Mouse (Mus musculus): ENCODE results near the gene H2afy. TPM values are rescaled to one million over a fixed set of nuclear protein-coding genes. Genes with fewer than 3 reads are reported as not detected.

H2afy gene
- total RNA-seq (2021), result 100 to 1,000 TPM; 121 to 122 TPM
- long read RNA-seq, experiment 1, transcript H2afy-201 (9 exons, 2,046 nt), result minor isoform, 5 of 123 reads
- long read RNA-seq, experiment 1, transcript H2afy-202 (9 exons, 1,933 nt), result major isoform, 29 of 123 reads
- long read RNA-seq, experiment 1, partial matches to known transcripts, result 1 of 123 reads
- long read RNA-seq, experiment 1, other reads (novel, unspliced or antisense), result 85 of 123 reads
- long read RNA-seq, experiment 2, full-length matches to known transcripts, result 91 of 258 reads
- long read RNA-seq, experiment 2, partial matches to known transcripts, result 5 of 258 reads
- long read RNA-seq, experiment 2, other reads (novel, unspliced or antisense), result 162 of 258 reads

GRCm38 (mm10) chr13:56136200-56136599 lies at the start of gene H2afy:
TSS of gene H2afy (minus strand) at chr13:56136361.
- no peak for DNase-seq (ENCODE audit: low spot score in 2 of 2)

GRCm38 (mm10) chr13:56183687-56184086 lies 47.5 kb upstream of the H2afy start:
- no peak for DNase-seq (ENCODE audit: low spot score in 2 of 2)

DNA sequence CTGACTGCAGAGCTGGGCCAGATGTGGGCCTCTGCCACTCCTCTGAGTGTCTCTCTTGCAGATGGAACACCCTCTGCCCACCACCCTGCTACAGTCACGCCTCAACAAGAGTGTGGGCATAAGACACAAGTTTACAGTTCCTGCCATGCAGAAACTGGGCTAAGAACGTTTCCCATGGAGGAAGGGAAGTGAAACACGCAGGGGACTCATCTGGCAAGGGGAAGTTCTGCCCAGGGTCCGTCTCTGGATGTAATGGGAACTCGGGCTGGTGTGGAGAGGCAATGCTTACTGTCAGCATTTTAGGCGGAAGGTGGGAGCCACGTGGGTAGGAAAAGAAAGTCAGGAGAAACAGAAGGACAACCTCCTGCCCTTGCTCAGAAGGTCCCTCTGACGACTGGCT lies 45.3 kb upstream of the H2afy start:
- no peak for DNase-seq (ENCODE audit: low spot score in 2 of 2)

DNA sequence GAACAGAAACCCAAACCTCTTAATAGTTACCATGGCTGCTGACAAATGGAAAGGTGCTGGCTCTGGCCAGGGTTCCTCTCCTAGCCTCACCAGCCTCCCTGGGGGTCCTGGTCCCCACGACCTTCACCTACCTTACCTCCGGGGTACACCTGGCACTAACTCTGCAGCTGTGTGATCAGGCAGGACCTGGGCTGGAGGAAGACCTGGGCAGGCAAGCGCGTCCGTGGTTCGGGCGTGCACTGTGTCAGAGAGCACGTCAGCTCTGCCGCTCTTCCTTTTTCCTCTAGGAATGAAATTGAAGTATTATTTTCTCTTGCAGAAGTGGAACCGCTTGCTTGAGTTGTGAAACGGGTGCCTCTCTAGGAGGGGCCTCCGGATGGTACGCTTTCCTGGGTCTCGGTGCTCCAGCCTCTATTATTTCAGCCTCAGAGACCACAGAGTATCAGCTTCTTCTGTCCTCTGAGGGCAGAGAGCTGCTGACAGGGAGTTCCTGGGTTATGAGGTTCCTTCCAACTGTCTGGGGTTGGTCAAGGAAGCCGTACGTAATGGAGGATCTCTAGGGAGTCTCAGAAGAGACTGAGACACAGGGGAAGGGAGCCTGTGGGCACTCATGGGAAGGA lies 42.4 kb upstream of the H2afy start, which contains the start of gene Tifab:
TSS of gene Tifab (minus strand) at position 470 of the 620 bp plus-strand sequence.
- no peak for DNase-seq (ENCODE audit: low spot score in 2 of 2)

DNA sequence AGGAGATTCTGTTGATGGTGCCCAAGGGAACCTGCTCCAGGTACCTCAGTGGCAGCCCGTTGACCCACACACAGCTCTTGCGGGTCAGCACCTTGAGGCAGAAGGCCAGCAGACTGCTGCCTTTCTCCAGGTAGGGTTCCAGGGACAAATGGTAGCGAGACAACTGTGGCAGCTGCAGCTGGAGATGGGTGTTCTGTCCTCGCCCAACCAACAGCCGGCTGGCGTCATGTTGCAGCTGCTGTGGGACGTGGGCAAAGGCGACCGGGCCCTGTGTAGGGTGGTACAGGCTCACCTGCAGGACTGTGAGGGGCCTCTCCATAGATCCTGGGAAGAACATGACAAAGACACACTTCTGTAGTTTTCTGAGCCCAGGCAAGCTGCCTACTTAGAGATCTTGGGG lies 40.1 kb upstream of the H2afy start:
- no peak for DNase-seq (ENCODE audit: low spot score in 2 of 2)

DNA sequence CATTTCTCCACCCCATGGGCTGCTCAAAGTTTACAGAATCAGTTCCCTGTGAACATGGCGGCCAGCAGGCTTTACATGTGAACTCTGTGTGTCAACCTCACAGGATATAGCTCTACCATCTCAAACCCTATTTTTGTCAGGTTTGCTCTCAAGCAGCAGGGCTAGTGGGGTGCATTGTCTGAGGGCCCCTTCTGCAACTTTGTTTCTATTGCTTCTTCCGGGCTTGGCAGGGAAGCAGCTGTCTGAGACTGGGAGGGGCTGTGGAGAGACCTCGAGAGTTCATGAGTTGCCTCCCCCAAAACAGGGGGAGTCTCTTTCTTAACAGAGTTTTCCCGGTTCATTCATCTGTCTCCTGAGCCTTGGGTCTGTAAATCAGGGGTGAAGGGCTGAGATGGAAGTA lies 39.7 kb upstream of the H2afy start:
- DNase-seq (ENCODE audit: low spot score in 2 of 2), result no peak

DNA sequence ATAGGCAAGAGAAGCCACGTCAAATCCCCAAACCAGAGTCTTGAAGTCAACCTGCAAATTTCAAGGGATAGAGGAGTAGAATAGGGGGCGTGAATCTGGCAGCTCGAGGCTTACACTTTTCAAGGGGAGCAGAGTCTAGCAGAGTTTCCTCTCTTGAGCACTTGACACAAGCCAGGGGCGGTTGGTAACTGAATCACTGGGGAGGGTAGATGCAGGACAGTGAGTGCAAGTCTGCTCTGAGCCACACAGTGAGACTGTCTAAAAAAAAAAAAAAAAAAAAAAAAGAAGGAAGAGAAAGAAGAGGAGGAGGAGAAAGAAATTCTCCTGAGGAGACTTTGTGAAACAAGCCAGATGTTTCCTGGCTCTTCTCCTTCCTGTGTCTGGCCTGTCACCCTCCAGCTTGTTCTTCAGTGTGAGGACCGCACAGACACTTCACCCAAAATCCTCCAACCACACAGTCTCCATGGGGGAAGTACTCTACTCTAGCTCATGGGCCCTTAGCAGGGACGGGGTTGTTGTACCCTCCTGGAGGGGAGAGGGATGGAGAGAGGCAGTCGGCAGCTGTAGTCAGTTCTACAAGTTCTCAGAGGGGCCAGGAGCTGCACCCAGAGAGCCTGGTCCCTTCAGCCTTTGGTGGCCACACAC lies 36.9 kb upstream of the H2afy start:
- no peak for DNase-seq (ENCODE audit: low spot score in 2 of 2)

GRCm38 (mm10) chr13:56172106-56172505 lies 35.9 kb upstream of the H2afy start:
- no peak for DNase-seq (ENCODE audit: low spot score in 2 of 2)

DNA sequence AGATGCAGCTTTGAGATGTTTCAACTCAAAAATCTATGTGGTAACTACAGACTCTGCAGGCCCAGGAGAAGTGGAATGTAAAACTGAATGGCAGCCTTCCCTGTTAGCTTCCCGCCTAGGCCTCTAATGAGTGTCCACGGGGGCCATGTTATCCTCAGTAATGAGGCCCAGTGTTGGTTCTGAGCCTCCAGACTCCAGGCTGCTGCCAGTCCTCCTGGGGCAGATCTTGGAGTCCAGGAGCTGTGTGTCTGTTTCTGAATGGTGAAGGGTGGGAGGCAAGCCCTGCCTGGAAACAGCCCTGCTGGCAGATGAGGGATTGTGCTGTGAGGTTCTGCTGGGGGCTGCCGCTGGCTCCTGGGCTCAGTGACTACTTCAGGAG lies 32.2 kb upstream of the H2afy start:
- no peak for DNase-seq (ENCODE audit: low spot score in 2 of 2)

GRCm38 (mm10) chr13:56167446-56168402 lies 31.6 kb upstream of the H2afy start:
- DNase-seq (ENCODE audit: low spot score in 2 of 2), result no peak

DNA sequence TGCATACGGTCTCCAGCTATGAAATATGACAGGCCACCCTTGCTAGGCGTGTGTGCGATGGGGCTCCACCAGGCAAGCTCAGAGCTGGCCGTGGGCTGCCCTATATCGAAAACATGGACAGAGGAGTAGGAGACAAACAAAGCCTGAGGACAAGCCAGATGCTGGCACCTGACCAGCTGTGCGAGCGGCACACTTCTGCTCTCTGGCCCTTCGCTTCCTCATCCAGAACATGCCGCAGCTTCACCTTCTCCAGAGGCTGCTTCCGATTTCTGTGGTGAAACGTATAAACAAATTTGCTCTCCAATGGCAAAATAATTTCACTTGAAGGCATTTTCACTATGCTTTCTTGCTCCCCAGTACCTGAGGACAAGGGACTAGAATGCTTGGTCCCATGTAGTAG lies 29.4 kb upstream of the H2afy start:
- DNase-seq (ENCODE audit: low spot score in 2 of 2), result no peak

GRCm38 (mm10) chr13:56164372-56164771 lies 28.2 kb upstream of the H2afy start:
- DNase-seq (ENCODE audit: low spot score in 2 of 2), result no peak

GRCm38 (mm10) chr13:56163751-56164150 lies 27.6 kb upstream of the H2afy start:
- DNase-seq (ENCODE audit: low spot score in 2 of 2), result no peak

- DNase-seq (ENCODE audit: low spot score in 2 of 2), result no peak
Measured at GRCm38 (mm10) chr13:56162859-56163258, 26.7 kb upstream of the H2afy start.

GRCm38 (mm10) chr13:56159614-56160363 lies 23.6 kb upstream of the H2afy start:
- DNase-seq (ENCODE audit: low spot score in 2 of 2), result no peak

DNA sequence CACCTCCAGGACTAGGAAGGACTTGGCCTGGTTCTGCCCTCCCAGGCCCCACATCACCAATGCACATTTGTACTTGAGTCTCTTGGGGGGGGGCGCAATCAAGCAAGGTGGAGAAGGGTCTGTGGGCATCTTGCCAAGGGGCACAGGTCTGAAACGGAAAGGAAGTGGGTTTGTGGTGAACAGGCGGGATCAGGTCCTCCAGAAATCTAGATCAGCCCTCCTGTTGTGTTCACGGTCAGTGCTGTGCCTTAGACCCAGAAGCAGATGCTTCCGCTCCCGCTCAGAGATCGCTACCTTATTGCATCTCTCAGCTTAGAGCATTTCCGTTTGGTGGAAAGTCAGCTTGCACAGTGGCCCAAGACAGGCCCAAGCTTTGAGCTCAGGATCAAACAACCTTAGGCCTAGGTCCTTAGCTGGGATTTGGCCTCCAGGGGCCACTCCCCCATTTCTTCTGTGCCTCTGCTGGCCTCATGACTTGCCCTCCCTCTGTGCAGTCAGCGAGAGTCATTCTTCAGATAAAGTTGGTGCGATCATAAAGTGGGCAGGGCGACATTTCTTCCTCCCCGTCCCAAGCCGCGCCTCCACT lies 22.9 kb upstream of the H2afy start:
- DNase-seq (ENCODE audit: low spot score in 2 of 2), result no peak

- DNase-seq (ENCODE audit: low spot score in 2 of 2), result no peak
Measured at GRCm38 (mm10) chr13:56155671-56156070, 19.5 kb upstream of the H2afy start.

DNA sequence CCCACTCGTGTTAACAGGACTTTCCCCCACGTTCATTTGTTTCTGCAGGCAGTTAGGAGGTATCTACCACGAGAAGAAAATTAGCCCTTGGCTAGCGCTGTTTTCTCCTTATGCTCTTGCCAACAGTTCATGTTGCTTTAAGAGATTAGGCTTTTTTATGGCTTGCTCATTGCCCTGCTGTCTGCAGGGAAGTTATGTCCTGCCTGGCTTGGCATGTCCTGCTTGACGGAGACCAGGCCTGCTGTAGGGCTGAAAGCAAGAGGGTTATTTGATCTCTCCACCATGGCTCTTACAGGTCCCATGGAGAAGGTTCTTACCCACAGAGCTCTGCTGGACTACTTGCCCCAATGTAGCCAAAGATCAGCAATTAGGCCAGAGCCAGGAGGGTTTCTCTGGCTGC lies 18.9 kb upstream of the H2afy start:
- DNase-seq (ENCODE audit: low spot score in 2 of 2), result no peak

GRCm38 (mm10) chr13:56152773-56153460 lies 16.8 kb upstream of the H2afy start:
- DNase-seq (ENCODE audit: low spot score in 2 of 2), result no peak

Measured in adrenal gland, adult 18-20 months (tissue).